Mouse (Mus musculus) limb, embryonic 10.5 days (tissue): ENCODE measurements around the gene Tln2. TPM values are rescaled to one million over a fixed set of nuclear protein-coding genes. Genes with fewer than 3 reads are reported as not detected.
A peak's percentile ranks its signal among the peaks of the same experiment; 100 is the strongest.

Source experiments
- DNase-seq: peaks from one replicate; pipeline ENCODE4 v3.0.0-alpha.2; 2017; ENCODE audit warnings: low spot score
- H3K27ac ChIP-seq: fragments of 300-500 bp; sonication (generic); 2 replicates; pipeline ENCODE4 v1.5.1; 2016; ENCODE audit warnings: mild to moderate bottlenecking
- H3K27me3 ChIP-seq: fragments of 300-500 bp; sonication (generic); 2 replicates; pipeline ENCODE4 v1.6.1; 2016; ENCODE audit warnings: low read depth, mild to moderate bottlenecking; ENCODE audit not compliant: poor library complexity, severe bottlenecking
- H3K36me3 ChIP-seq: fragments of 300-500 bp; sonication (generic); 2 replicates; pipeline ENCODE4 v1.6.1; 2016; ENCODE audit warnings: mild to moderate bottlenecking, moderate library complexity
- H3K4me1 ChIP-seq: fragments of 300-500 bp; sonication (generic); 2 replicates; pipeline ENCODE4 v1.6.1; 2016
- H3K4me3 ChIP-seq: fragments of 300-500 bp; sonication (generic); 2 replicates; pipeline ENCODE4 v1.5.1; 2016; ENCODE audit warnings: mild to moderate bottlenecking, moderate library complexity
- H3K9me3 ChIP-seq: fragments of 300-500 bp; sonication (generic); replicated peaks from 2 replicates; pipeline ENCODE4 v1.6.1; 2016; ENCODE audit warnings: mild to moderate bottlenecking
- WGBS: fragments of 180-500 bp; shearing (Covaris S2); methylation state at CpG from one replicate; pipeline ENCODE4 v1.1.7; 2016; 5-methylcytosine and 5-hydroxymethylcytosine counted together
- microRNA counts: library from miRNA; unstranded; fragments of <30 nt; microRNA quantifications from one replicate; lab custom pipeline; 2017
- microRNA-seq: library from miRNA; unstranded; fragments of <30 nt; microRNA quantifications from one replicate; pipeline ENCODE4, GENCODE M21; 2017
- polyA plus RNA-seq: library from polyadenylated mRNA; unstranded; fragments of >200 nt; fragmentation: Nextera tagmentation; extraction: Ambion mirVana; gene quantifications from 2 replicates; pipeline ENCODE4 v1.2.1, GENCODE M21; 2016

Tln2 gene
- polyA plus RNA-seq, 1 experiment from 2014 or later, result 40.2 TPM

GRCm38 (mm10) chr9:67170047-67170446, 389.5 kb downstream of the Tln2 start:
- Histone ChIP-seq H3K27me3 (no peaks in the 10 kb centered on the region), H3K27ac (no peak overlapping the region), H3K9me3 (no peaks in the 10 kb centered on the region; the same call in 1 of the 2 replicates), H3K4me3 (no peak overlapping the region), H3K36me3 (no peaks in the 10 kb centered on the region), H3K4me1 (peaks cover 9% of the 10 kb centered on the region; the same call in 1 of the 2 replicates)
- no peak for DNase-seq
- WGBS, result 79% methylated on average over 3 of the region's 3 CpGs

MicroRNA genes within 50 kb of the gene (microRNA counts, 519-probe panel; counts per million panel counts)
- 684 counts per million, percentile 72 among the panel's probes with 10 or more counts for microRNA mmu-miR-190 (lab: Ali Mortazavi, UCI)

Small RNA genes within 50 kb of the gene (microRNA-seq; reads per million reads assigned to microRNA genes)
- gene Mir190a, result 70.9 reads per million, percentile 45 among the genes with 10 or more reads in this experiment

Other genes starting within 250 kb of the Tln2 start
- 0.14 TPM in 1 of 2 replicates, not detected in the other for gene C2cd4b, start 199.7 kb upstream of the Tln2 start, polyA plus RNA-seq